Mouse (Mus musculus) myocyte (in vitro differentiated cells): ENCODE data around the gene Jkamp. TPM values are rescaled to one million over a fixed set of nuclear protein-coding genes. Genes with fewer than 3 reads are reported as not detected.
"Not testable (repeated sequence)": the region's sequence is repeated elsewhere in the genome, so short reads cannot be mapped to it uniquely, and the experiment has no call there.

Source experiments
- H3K27me3 ChIP-seq: one replicate; pipeline ENCODE4 v1.6.1; 2011; ENCODE audit not compliant: control insufficient read depth, insufficient read depth, insufficient read length
- H3K36me3 ChIP-seq: one replicate; pipeline ENCODE4 v1.6.1; 2011; ENCODE audit not compliant: control insufficient read depth, insufficient read depth
- H3K4me2 ChIP-seq: one replicate; pipeline ENCODE4 v1.6.1; 2011; ENCODE audit warnings: low read depth, control low read depth
- H3K4me3 ChIP-seq: one replicate; pipeline ENCODE4 v1.5.1; 2011; ENCODE audit warnings: mild to moderate bottlenecking, control low read depth, moderate library complexity
- H3K79me2 ChIP-seq: one replicate; pipeline ENCODE4 v1.6.1; 2011; ENCODE audit not compliant: control insufficient read depth, insufficient read depth
- H3ac ChIP-seq: one replicate; pipeline ENCODE4 v1.6.1; 2011; ENCODE audit not compliant: control insufficient read depth, insufficient read length
- CEBPB ChIP-seq: IDR thresholded peaks from 2 replicates; pipeline ENCODE4 v1.6.1; 2011; ENCODE audit warnings: mild to moderate bottlenecking, moderate library complexity; ENCODE audit not compliant: poor library complexity, insufficient read depth, severe bottlenecking
- E2F4 ChIP-seq: IDR thresholded peaks from one replicate; pipeline ENCODE4 v1.6.1; 2011; ENCODE audit warnings: mild to moderate bottlenecking, control low read depth, moderate library complexity; ENCODE audit not compliant: insufficient read depth
- MAX ChIP-seq: IDR thresholded peaks from one replicate; pipeline ENCODE4 v1.6.1; 2011; ENCODE audit warnings: low read depth, mild to moderate bottlenecking, control low read depth
- MYOD1 ChIP-seq, 3 experiments: IDR thresholded peaks; one replicate each; pipeline ENCODE4 v1.6.1; 2011; ENCODE audit warnings: control low read depth in 2 of 3, low read depth in 2 of 3, mild to moderate bottlenecking in 2 of 3, moderate library complexity in 1 of 3; ENCODE audit not compliant: insufficient read length in 2 of 3, control insufficient read depth in 1 of 3
- MYOG ChIP-seq, 3 experiments: IDR thresholded peaks; one replicate each; pipeline ENCODE4 v1.6.1; 2011; ENCODE audit warnings: control low read depth in 2 of 3, low read depth in 2 of 3, mild to moderate bottlenecking in 2 of 3; ENCODE audit not compliant: insufficient read length in 2 of 3, control insufficient read depth in 1 of 3, insufficient read depth in 1 of 3
- POLR2A ChIP-seq: IDR thresholded peaks from one replicate; pipeline ENCODE4 v1.6.1; 2011; ENCODE audit warnings: low read depth, mild to moderate bottlenecking, control low read depth, moderate library complexity; ENCODE audit not compliant: insufficient read length
- POLR2AphosphoS2 ChIP-seq: IDR thresholded peaks from one replicate; pipeline ENCODE4 v1.6.1; 2011; ENCODE audit warnings: low read depth, control low read depth; ENCODE audit not compliant: insufficient read length
- REST ChIP-seq: IDR thresholded peaks from one replicate; pipeline ENCODE4 v1.6.1; 2011; ENCODE audit warnings: mild to moderate bottlenecking, control low read depth, moderate library complexity; ENCODE audit not compliant: insufficient read depth, insufficient read length
- SRF ChIP-seq: IDR thresholded peaks from one replicate; pipeline ENCODE4 v1.6.1; 2011; ENCODE audit warnings: low read depth; ENCODE audit not compliant: control insufficient read depth, insufficient read length
- TCF12 ChIP-seq: IDR thresholded peaks from one replicate; pipeline ENCODE4 v1.6.1; 2011; ENCODE audit warnings: mild to moderate bottlenecking, control low read depth; ENCODE audit not compliant: poor library complexity, insufficient read depth, severe bottlenecking
- TCF3 ChIP-seq: IDR thresholded peaks from one replicate; pipeline ENCODE4 v1.6.1; 2011; ENCODE audit warnings: low read depth, control low read depth; ENCODE audit not compliant: insufficient read length
- USF1 ChIP-seq: IDR thresholded peaks from one replicate; pipeline ENCODE4 v1.6.1; 2011; ENCODE audit warnings: low read depth, mild to moderate bottlenecking, control low read depth, moderate library complexity
- polyA plus RNA-seq: library from polyadenylated mRNA; unstranded; fragments of >200 nt; fragmentation: generic; extraction: Trizol; gene quantifications from one replicate; pipeline ENCODE4 v1.2.1, GENCODE M21; 2012; ENCODE audit warnings: missing spikeins

Gene Jkamp
- polyA plus RNA-seq, 1 experiment: 22.2 TPM

- Histone ChIP-seq H3K4me2 (no peak overlapping the region), H3ac (no peak overlapping the region), H3K79me2 (no peaks in the 10 kb centered on the region), H3K4me3 (no peak overlapping the region), H3K27me3 (no peaks in the 10 kb centered on the region), H3K36me3 (no peaks in the 10 kb centered on the region)
- no peak for TF ChIP-seq SRF
- TF ChIP-seq E2F4: no peak
- no peak for TF ChIP-seq USF1
- no peak for TF ChIP-seq POLR2AphosphoS2
- no peak for TF ChIP-seq CEBPB
Measured at GRCm38 (mm10) chr12:72039501-72039900, 45.9 kb upstream of the Jkamp start.

- Histone ChIP-seq H3K4me2 (no peak overlapping the region), H3K79me2 (no peaks in the 10 kb centered on the region), H3K36me3 (no peaks in the 10 kb centered on the region), H3K27me3 (no peaks in the 10 kb centered on the region), H3K4me3 (no peak overlapping the region), H3ac (no peak overlapping the region)
- TF ChIP-seq POLR2A (no peak), USF1 (no peak), MYOD1 (IDR thresholded peaks at IDR 0.05; ENCODE audit: control insufficient read depth in 1 of 3, insufficient read length in 2 of 3, low read depth in 2 of 3) (no peak), SRF (no peak), MYOG (IDR thresholded peaks at IDR 0.05; ENCODE audit: control insufficient read depth in 1 of 3, insufficient read depth in 1 of 3, insufficient read length in 2 of 3, low read depth in 2 of 3) (no peak), REST (no peak), POLR2AphosphoS2 (no peak), CEBPB (no peak)
Measured at GRCm38 (mm10) chr12:72041238-72041637, 44.2 kb upstream of the Jkamp start.

GRCm38 (mm10) chr12:72047513-72047912, 37.9 kb upstream of the Jkamp start:
- H3ac ChIP-seq: no peak overlapping the region
- TF ChIP-seq POLR2A: no peak
- no peak for TF ChIP-seq REST
- TF ChIP-seq SRF: no peak
- TF ChIP-seq POLR2AphosphoS2: no peak
- TF ChIP-seq TCF3: no peak
- TF ChIP-seq TCF12: no peak
- TF ChIP-seq USF1: no peak
- no peak for TF ChIP-seq MAX
- no peak overlapping the region for H3K4me3 ChIP-seq
- no peak overlapping the region for H3K4me2 ChIP-seq
- no peaks in the 10 kb centered on the region for H3K27me3 ChIP-seq
- no peaks in the 10 kb centered on the region for H3K36me3 ChIP-seq
- no peaks in the 10 kb centered on the region for H3K79me2 ChIP-seq

- H3K79me2 ChIP-seq, H3K4me2 ChIP-seq, H3ac ChIP-seq, H3K27me3 ChIP-seq, H3K4me3 ChIP-seq, H3K36me3 ChIP-seq: not testable (repeated sequence)
Measured at GRCm38 (mm10) chr12:72050156-72050555, 35.2 kb upstream of the Jkamp start.

DNA sequence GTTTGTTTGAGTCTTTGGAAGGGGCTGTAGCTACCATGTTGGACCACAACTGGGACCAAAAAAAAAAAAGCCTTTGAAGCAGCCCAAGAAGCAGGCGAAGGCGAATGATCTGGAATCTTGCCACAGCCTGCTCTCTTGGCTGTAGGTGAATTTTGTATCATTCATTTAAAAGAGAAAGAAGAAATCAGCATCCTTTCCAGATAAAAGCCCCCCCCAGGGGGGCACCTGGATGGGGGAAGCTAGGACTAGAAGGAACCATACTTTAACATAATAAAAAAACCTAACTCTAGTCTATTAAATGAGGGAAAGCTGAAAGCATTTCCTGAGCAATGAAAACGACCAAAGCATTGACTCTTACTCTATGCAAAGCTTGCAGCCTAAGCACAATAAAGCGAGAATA, 34.6 kb upstream of the Jkamp start:
- no peaks in the 10 kb centered on the region for H3K36me3 ChIP-seq
- H3ac ChIP-seq: no peak overlapping the region
- no peak overlapping the region for H3K4me3 ChIP-seq
- no peak for TF ChIP-seq MYOG (IDR thresholded peaks at IDR 0.05; ENCODE audit: control insufficient read depth in 1 of 3, insufficient read depth in 1 of 3, insufficient read length in 2 of 3, low read depth in 2 of 3)
- no peak for TF ChIP-seq E2F4
- no peak for TF ChIP-seq CEBPB
- no peak for TF ChIP-seq REST
- no peak for TF ChIP-seq POLR2A
- no peaks in the 10 kb centered on the region for H3K79me2 ChIP-seq
- no peak overlapping the region for H3K4me2 ChIP-seq
- peaks cover 6% of the 10 kb centered on the region for H3K27me3 ChIP-seq

DNA sequence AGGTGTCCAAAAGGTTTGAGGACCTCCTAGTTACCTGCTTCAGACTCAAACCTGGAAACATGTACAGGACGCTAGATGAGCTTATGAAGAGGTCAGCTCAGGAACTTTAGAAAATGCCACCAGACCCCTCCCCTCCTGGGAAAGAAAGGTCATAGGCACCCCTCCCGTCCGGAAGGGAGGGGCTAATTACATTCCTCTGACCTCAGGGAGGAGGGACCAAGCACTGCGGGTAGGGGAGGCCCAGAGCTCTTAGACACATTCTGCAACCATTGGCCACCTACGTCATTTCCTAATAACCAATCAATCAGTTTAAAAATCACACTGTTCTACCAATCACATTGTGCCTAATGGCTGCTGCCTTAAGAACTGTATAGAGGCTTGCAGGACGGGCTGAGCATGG, 32.8 kb upstream of the Jkamp start:
- no peak for TF ChIP-seq TCF3
- TF ChIP-seq CEBPB: no peak
- TF ChIP-seq POLR2A: no peak
- no peak for TF ChIP-seq TCF12
- TF ChIP-seq SRF: no peak
- no peak for TF ChIP-seq POLR2AphosphoS2
- TF ChIP-seq REST: no peak
- no peak for TF ChIP-seq MAX
- no peak for TF ChIP-seq MYOG (IDR thresholded peaks at IDR 0.05; ENCODE audit: control insufficient read depth in 1 of 3, insufficient read depth in 1 of 3, insufficient read length in 2 of 3, low read depth in 2 of 3)
- TF ChIP-seq E2F4: no peak
- no peak for TF ChIP-seq MYOD1 (IDR thresholded peaks at IDR 0.05; ENCODE audit: control insufficient read depth in 1 of 3, insufficient read length in 2 of 3, low read depth in 2 of 3)
- TF ChIP-seq USF1: no peak
- H3K4me2 ChIP-seq: no peak overlapping the region

More for the DNA sequence above, 32.8 kb upstream of the Jkamp start:
- Histone ChIP-seq H3K27me3 (peaks cover 11% of the 10 kb centered on the region), H3K79me2 (no peaks in the 10 kb centered on the region), H3ac (no peak overlapping the region), H3K36me3 (no peaks in the 10 kb centered on the region), H3K4me3 (no peak overlapping the region)
